Mouse (Mus musculus): ENCODE results near the gene Klhl18.

DNA sequence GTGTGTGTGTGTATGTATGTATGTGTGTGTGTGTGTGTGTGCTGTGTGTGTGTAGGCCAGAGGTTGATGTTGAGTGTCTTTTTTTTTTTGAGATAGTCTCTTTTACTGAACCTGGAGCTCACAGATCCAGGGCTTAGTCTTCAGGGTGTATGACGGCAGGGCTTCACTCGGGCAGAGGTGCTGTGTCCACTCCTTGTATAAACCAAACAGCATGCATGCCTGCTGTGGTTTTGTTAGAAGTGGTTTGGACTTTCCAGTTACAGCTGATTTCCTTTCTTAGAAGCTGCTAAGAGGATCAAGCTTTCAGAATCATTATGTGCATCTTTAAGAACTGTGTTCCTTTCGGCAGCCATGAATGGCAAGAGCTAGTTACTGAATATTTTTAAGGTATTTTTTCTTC lies 18.6 kb downstream of the Klhl18 start:
- no peak for TF ChIP-seq CTCF (IDR thresholded peaks at IDR 0.05; ENCODE audit: borderline replicate concordance, control insufficient read depth, extremely low read depth, insufficient read depth, low read length, poor library complexity)
- TF ChIP-seq POLR2A (IDR thresholded peaks at IDR 0.05; ENCODE audit: control insufficient read depth, extremely low read depth, insufficient read depth, low read length, poor library complexity) = no peak

Data from thymus, adult 2 months (tissue).